Mouse (Mus musculus) urinary bladder, adult 2 months (tissue): Measurements from ENCODE around the gene Ext2. TPM values are rescaled to one million over a fixed set of nuclear protein-coding genes. Genes with fewer than 3 reads are reported as not detected.

Source experiments
- DNase-seq: peaks from one replicate; pipeline ENCODE4 v3.0.0; 2022; ENCODE audit warnings: low spot score
- polyA plus RNA-seq: library from polyadenylated mRNA; depleted of rRNA; stranded (reverse); fragments of >200 nt; gene quantifications from 2 replicates; pipeline ENCODE4 v1.2.3, GENCODE M21; 2012; rRNA removed

Ext2 gene
- polyA plus RNA-seq = 35.4 and 45.9 TPM in 2 replicates

- peak; percentile 92 for DNase-seq
These were observed at the start of gene Ext2 for GRCm38 (mm10) chr2:93822045-93822749. Gene Ext2, minus strand, starts transcription at chr2:93822568.

GRCm38 (mm10) chr2:93871411-93871925 is 49.1 kb upstream of the Ext2 start:
- DNase-seq = no peak

- DNase-seq = no peak
These were observed 48.5 kb upstream of the Ext2 start for GRCm38 (mm10) chr2:93870842-93871241.

- no peak for DNase-seq
These were observed 46.8 kb upstream of the Ext2 start, which contains the start of gene Accsl for GRCm38 (mm10) chr2:93869107-93869600. Gene Accsl, minus strand, starts transcription at chr2:93869157.

- no peak for DNase-seq
These were observed 46.2 kb upstream of the Ext2 start for GRCm38 (mm10) chr2:93868566-93868965.

- DNase-seq = no peak
These were observed 40.9 kb upstream of the Ext2 start for GRCm38 (mm10) chr2:93863229-93863628.

- no peak for DNase-seq
These were observed 36.5 kb upstream of the Ext2 start for GRCm38 (mm10) chr2:93858845-93859244.

- no peak for DNase-seq
These were observed 28.9 kb upstream of the Ext2 start for GRCm38 (mm10) chr2:93851303-93851702.

GRCm38 (mm10) chr2:93850317-93850944 is 28.1 kb upstream of the Ext2 start:
- no peak for DNase-seq

- peak; percentile 54 for DNase-seq
These were observed 27.2 kb upstream of the Ext2 start, which contains the start of gene Accs for GRCm38 (mm10) chr2:93849505-93850089. Gene Accs, minus strand, starts transcription at chr2:93849943.

- no peak for DNase-seq
These were observed 19.0 kb upstream of the Ext2 start for GRCm38 (mm10) chr2:93841349-93841748.

GRCm38 (mm10) chr2:93840109-93840508 is 17.7 kb upstream of the Ext2 start:
- DNase-seq = no peak

GRCm38 (mm10) chr2:93838931-93839330 is 16.6 kb upstream of the Ext2 start:
- no peak for DNase-seq

GRCm38 (mm10) chr2:93836232-93836785 is 13.9 kb upstream of the Ext2 start:
- DNase-seq = no peak

GRCm38 (mm10) chr2:93835596-93835995 is 13.2 kb upstream of the Ext2 start:
- no peak for DNase-seq

GRCm38 (mm10) chr2:93823519-93823918 is 1.2 kb upstream of the Ext2 start:
- DNase-seq = no peak

- DNase-seq = no peak
These were observed 4.6 kb downstream of the Ext2 start for GRCm38 (mm10) chr2:93817791-93818190.

- no peak for DNase-seq
These were observed 9.0 kb downstream of the Ext2 start for GRCm38 (mm10) chr2:93813343-93813742.

- no peak for DNase-seq
These were observed 10.6 kb downstream of the Ext2 start for GRCm38 (mm10) chr2:93811812-93812211.

GRCm38 (mm10) chr2:93809931-93810330 is 12.4 kb downstream of the Ext2 start:
- DNase-seq = no peak

GRCm38 (mm10) chr2:93808071-93808470 is 14.3 kb downstream of the Ext2 start:
- no peak for DNase-seq

GRCm38 (mm10) chr2:93807440-93807839 is 14.9 kb downstream of the Ext2 start:
- no peak for DNase-seq
